Mouse (Mus musculus) kidney, embryonic 15.5 days (tissue): Measurements from ENCODE around the gene Sv2b. TPM values are rescaled to one million over a fixed set of nuclear protein-coding genes. Genes with fewer than 3 reads are reported as not detected.

ENCODE experiments used
- ATAC-seq: fragments of 200-750 bp; cut with Nextera tagmentation; replicated peaks from 2 replicates; pipeline ENCODE4 v1.8.0; 2017; ENCODE audit warnings: moderate TSS enrichment; ENCODE audit not compliant: low FRiP score
- H3K27ac ChIP-seq: fragments of 300-500 bp; sonication (generic); 2 replicates; pipeline ENCODE4 v1.5.1; 2015; ENCODE audit warnings: mild to moderate bottlenecking, inconsistent platforms
- H3K27me3 ChIP-seq: fragments of 300-500 bp; sonication (generic); 2 replicates; pipeline ENCODE4 v1.6.1; 2015; ENCODE audit warnings: inconsistent platforms
- H3K36me3 ChIP-seq: fragments of 300-500 bp; sonication (generic); 2 replicates; pipeline ENCODE4 v1.6.1; 2015; ENCODE audit warnings: inconsistent platforms
- H3K4me1 ChIP-seq: fragments of 300-500 bp; sonication (generic); 2 replicates; pipeline ENCODE4 v1.6.1; 2015; ENCODE audit warnings: inconsistent platforms
- H3K4me2 ChIP-seq: fragments of 300-500 bp; sonication (generic); 2 replicates; pipeline ENCODE4 v1.6.1; 2015; ENCODE audit warnings: moderate library complexity, mild to moderate bottlenecking, inconsistent platforms
- H3K4me3 ChIP-seq: fragments of 300-500 bp; sonication (generic); replicated peaks from 2 replicates; pipeline ENCODE4 v1.5.1; 2015; ENCODE audit warnings: mild to moderate bottlenecking, inconsistent platforms
- H3K9ac ChIP-seq: fragments of 300-500 bp; sonication (generic); 2 replicates; pipeline ENCODE4 v1.6.1; 2015; ENCODE audit warnings: mild to moderate bottlenecking, inconsistent platforms
- H3K9me3 ChIP-seq: fragments of 300-500 bp; sonication (generic); replicated peaks from 2 replicates; pipeline ENCODE4 v1.6.1; 2016; ENCODE audit warnings: inconsistent platforms
- WGBS: fragments of 180-500 bp; shearing (Covaris S2); methylation state at CpG from one replicate; pipeline ENCODE4 v1.1.7; 2015; ENCODE audit warnings: mixed read lengths; 5-methylcytosine and 5-hydroxymethylcytosine counted together
- polyA plus RNA-seq: library from polyadenylated mRNA; unstranded; fragments of >200 nt; fragmentation: Nextera tagmentation; extraction: Ambion mirVana; gene quantifications from 2 replicates; pipeline ENCODE4 v1.2.1, GENCODE M21; 2015

Gene Sv2b
- polyA plus RNA-seq, 1 experiment from 2014 or later: 0.92 TPM

GRCm38 (mm10) chr7:75124067-75124466 is 185.0 kb downstream of the Sv2b start:
- no peaks in the 10 kb centered on the region for H3K36me3 ChIP-seq
- no peak for ATAC-seq
- WGBS: 90% methylated on average over 5 of the region's 5 CpGs
- no peaks in the 10 kb centered on the region; the same call in 1 of the 2 replicates for H3K27me3 ChIP-seq
- H3K9me3 ChIP-seq: no peaks in the 10 kb centered on the region
- H3K27ac ChIP-seq: no peak overlapping the region
- no peaks in the 10 kb centered on the region for H3K4me1 ChIP-seq
- H3K4me2 ChIP-seq: no peak overlapping the region
- no peak overlapping the region for H3K9ac ChIP-seq
- H3K4me3 ChIP-seq: no peak overlapping the region

DNA sequence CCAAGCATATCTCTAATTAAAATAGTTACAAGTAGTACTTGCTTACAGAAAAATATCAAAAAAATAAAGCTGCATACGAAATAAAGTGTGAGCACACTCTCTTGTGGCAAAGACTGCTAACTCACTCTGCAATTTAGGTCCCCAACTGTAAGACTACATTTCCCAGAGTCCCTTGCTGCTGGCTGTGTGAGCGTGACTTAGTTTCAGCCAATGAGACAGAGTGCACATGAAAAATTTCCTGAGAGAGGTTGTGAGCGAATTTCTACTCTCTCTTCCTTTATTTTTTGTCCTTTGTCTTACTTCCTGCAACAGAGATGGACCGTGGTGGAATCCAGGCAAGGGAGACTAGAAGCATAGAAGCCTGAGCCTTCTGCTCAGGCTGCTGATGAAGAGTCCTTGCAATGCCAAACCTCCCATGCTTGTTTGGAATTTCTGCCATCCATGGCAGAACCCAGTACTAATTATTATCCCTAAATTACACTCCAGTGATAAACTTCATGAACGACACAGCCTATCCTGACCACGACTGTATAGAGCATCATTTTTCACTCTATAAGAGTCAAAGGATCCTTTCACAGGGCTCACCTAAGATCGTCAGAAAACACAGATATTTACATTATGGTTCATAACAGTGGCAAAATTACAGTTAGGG is 190.9 kb downstream of the Sv2b start:
- H3K4me1 ChIP-seq: no peaks in the 10 kb centered on the region
- WGBS: 48% methylated on average over 7 of the region's 7 CpGs
- H3K36me3 ChIP-seq: no peaks in the 10 kb centered on the region
- H3K4me3 ChIP-seq: peak overlapping the region; percentile 32
- H3K27me3 ChIP-seq: no peaks in the 10 kb centered on the region; the same call in 1 of the 2 replicates
- H3K9ac ChIP-seq: no peak overlapping the region
- no peak overlapping the region for H3K27ac ChIP-seq
- ATAC-seq: peak; percentile 82
- no peaks in the 10 kb centered on the region for H3K9me3 ChIP-seq
- H3K4me2 ChIP-seq: peak overlapping the region; percentile 58

GRCm38 (mm10) chr7:75110689-75111088 is 198.4 kb downstream of the Sv2b start:
- Histone ChIP-seq H3K4me3 (no peak overlapping the region), H3K4me1 (no peaks in the 10 kb centered on the region), H3K27ac (no peak overlapping the region), H3K36me3 (no peaks in the 10 kb centered on the region), H3K9ac (no peak overlapping the region), H3K27me3 (no peaks in the 10 kb centered on the region), H3K4me2 (no peak overlapping the region), H3K9me3 (no peaks in the 10 kb centered on the region)
- 0 out of 2 replicates have a peak, but pooled peaks have one; percentile 52 for ATAC-seq
- WGBS: 10% methylated on average over 6 of the region's 6 CpGs

DNA sequence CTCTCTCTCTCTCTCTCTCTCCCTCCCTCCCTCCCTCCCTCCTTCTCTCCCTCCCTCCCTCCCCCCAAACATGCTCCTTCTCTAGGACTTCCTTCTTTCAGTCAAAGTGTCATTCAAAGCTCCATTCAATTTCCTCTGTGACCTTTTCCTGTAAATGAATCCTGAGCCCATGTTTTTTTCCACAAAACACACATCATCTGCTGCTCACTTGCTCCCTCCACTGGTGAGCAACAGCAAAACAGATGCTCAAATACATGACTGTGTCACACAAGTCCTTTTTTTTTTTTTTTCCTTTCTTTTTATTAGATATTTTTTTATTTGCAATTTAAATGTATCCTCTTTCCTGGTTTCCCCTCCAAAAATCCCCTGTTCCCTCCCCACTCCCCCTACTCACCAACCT is 201.6 kb downstream of the Sv2b start:
- Histone ChIP-seq H3K4me1 (no peaks in the 10 kb centered on the region), H3K9ac (no peak overlapping the region), H3K27ac (no peak overlapping the region), H3K27me3 (no peaks in the 10 kb centered on the region), H3K36me3 (no peaks in the 10 kb centered on the region), H3K4me3 (no peak overlapping the region), H3K4me2 (no peak overlapping the region), H3K9me3 (no peaks in the 10 kb centered on the region)
- ATAC-seq: no peak

- ATAC-seq: no peak
- Histone ChIP-seq H3K9ac (no peak overlapping the region), H3K4me1 (no peaks in the 10 kb centered on the region), H3K27me3 (no peaks in the 10 kb centered on the region), H3K36me3 (no peaks in the 10 kb centered on the region), H3K4me2 (no peak overlapping the region), H3K9me3 (no peaks in the 10 kb centered on the region), H3K4me3 (no peak overlapping the region), H3K27ac (no peak overlapping the region)
- 47% methylated on average over 1 of the region's 1 CpGs for WGBS
These were observed 205.2 kb downstream of the Sv2b start for GRCm38 (mm10) chr7:75103900-75104299.

DNA sequence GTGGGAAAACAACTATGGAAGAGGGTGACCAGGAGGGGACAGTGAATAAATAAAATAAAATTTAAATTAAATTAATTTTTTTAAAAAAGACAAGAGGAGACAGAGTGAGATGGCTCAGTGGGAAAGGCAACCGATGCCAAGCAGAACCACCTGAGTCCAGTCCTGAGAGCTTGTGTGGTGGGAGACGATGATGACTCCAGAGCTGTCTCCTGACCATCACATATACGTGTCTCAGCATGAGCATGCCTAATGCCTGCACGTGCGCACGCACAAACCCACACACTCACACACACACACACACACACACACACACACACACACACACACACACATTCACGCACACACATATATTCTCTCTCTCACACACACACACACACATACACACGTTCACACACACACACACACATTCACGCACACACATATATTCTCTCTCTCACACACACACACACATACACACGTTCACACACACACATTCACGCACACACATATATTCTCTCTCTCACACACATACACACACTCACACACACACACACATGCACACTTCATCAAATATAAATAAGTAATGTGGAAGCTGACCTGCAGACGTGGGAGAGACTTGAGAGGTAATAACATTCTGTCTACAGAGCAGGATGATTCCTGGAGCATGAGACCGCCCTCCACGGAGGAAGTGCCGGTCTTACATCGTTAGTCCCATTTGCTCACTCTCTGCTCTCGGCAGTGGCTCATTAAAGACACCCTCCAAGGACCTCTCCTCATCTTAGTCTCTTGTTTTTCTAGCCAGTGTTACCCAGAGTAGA is 206.3 kb downstream of the Sv2b start:
- no peaks in the 10 kb centered on the region for H3K9me3 ChIP-seq
- no peaks in the 10 kb centered on the region for H3K36me3 ChIP-seq
- ATAC-seq: no peak
- no peak overlapping the region for H3K27ac ChIP-seq
- H3K9ac ChIP-seq: no peak overlapping the region
- H3K27me3 ChIP-seq: no peaks in the 10 kb centered on the region
- H3K4me1 ChIP-seq: no peaks in the 10 kb centered on the region
- WGBS: 64% methylated on average over 17 of the region's 17 CpGs
- H3K4me3 ChIP-seq: no peak overlapping the region
- no peak overlapping the region for H3K4me2 ChIP-seq

DNA sequence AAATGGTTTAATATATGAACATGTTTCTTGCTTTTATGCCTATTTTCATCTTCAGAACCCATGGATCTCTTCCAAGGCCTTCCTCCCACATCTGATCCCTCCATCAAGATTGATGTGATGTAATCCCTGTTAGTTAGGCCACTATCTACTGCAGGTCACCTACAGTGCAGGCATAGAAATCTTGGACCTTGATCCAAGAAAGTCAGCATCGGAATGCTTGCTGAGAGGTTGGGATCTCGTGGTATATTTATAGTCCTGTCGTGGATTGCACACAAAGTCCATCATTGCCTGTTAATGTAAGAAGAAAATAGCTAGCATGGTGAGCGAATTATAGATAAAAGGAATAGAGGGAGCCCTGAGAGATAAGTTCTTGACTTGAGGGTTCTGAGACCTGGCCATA is 223.6 kb downstream of the Sv2b start:
- Histone ChIP-seq H3K27ac (no peak overlapping the region), H3K9ac (no peak overlapping the region), H3K4me3 (no peak overlapping the region), H3K36me3 (no peaks in the 10 kb centered on the region), H3K27me3 (no peaks in the 10 kb centered on the region), H3K4me2 (no peak overlapping the region), H3K4me1 (no peaks in the 10 kb centered on the region), H3K9me3 (no peaks in the 10 kb centered on the region)
- ATAC-seq: no peak
- 72% methylated on average over 4 of the region's 4 CpGs for WGBS

DNA sequence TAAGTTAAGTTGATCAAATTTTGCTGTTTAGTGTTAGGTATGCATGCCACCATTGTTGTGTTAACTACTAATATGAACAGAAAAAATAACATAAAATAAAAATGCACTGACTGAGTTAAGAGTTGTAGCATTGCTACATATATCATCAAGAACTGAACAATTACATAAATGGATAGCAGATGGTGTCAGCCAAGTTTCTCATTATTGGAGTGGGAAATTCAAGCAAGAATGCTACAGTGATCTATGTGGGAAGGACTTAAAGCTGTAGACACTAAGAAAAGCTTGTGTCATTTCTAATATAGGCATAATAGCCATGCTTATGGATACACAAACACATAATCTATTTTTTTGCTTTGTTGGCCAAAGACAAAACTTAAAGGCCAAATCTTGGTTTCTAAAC is 228.9 kb downstream of the Sv2b start:
- H3K9me3 ChIP-seq: no peaks in the 10 kb centered on the region
- H3K4me3 ChIP-seq: no peak overlapping the region
- H3K27me3 ChIP-seq: no peaks in the 10 kb centered on the region
- ATAC-seq: no peak
- H3K9ac ChIP-seq: no peak overlapping the region
- no peaks in the 10 kb centered on the region for H3K4me1 ChIP-seq
- no peak overlapping the region for H3K27ac ChIP-seq
- H3K4me2 ChIP-seq: no peak overlapping the region
- H3K36me3 ChIP-seq: no peaks in the 10 kb centered on the region

DNA sequence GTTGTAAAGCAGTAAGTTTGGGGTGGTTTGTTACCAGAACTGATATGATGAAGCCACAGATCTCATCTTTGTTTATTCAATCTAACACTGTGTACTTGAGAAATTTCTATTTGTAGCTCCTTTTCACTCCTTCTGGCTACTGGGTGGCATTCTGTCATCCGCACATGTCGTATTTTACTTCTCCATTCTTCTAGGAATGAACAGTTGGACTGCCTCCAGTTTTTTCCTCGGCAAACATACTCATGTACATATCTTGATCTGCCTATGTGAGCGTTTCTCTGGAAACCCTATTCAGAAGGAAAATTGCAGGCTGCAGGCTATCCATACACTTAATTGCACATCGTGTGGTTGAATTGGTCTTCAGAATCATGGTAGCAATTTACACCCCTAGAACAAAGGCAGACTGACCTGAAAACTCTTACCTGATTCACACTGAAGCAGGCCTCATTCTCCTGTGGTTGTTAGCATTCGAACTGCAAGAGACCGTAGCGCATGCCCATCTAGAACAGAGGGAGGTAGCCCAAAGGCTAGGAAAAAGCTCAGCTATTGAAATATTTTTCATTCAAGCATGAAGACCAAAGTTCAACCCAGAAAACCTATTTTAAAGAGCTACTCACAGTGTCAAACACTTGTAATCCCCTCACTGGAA is 231.4 kb downstream of the Sv2b start:
- Histone ChIP-seq H3K36me3 (no peaks in the 10 kb centered on the region), H3K27ac (no peak overlapping the region), H3K9ac (no peak overlapping the region), H3K4me1 (no peaks in the 10 kb centered on the region), H3K9me3 (no peaks in the 10 kb centered on the region), H3K4me2 (no peak overlapping the region), H3K4me3 (no peak overlapping the region), H3K27me3 (no peaks in the 10 kb centered on the region)
- 69% methylated on average over 8 of the region's 8 CpGs for WGBS
- ATAC-seq: no peak

Other genes starting within 250 kb of the Sv2b start
- 46.1 and 49.7 TPM in 2 replicates for gene Akap13, start 146.3 kb upstream of the Sv2b start, polyA plus RNA-seq